Mouse (Mus musculus) layer of hippocampus, postnatal 14 days (tissue): ENCODE results near the gene Dct. TPM values are rescaled to one million over a fixed set of nuclear protein-coding genes. Genes with fewer than 3 reads are reported as not detected.

ENCODE experiments used
- DNase-seq, 2 experiments: peaks; one replicate each; pipeline ENCODE4 v3.0.0; 2021 to 2022; ENCODE audit warnings: low spot score in 2 of 2, mixed read lengths in 1 of 2
- total RNA-seq, 2 experiments: library from RNA; stranded (reverse); gene quantifications; 2 replicates each; pipeline ENCODE4 v1.2.3; 2021

Gene Dct
- total RNA-seq, 2 experiments from 2014 or later: 0.83 to 1.0 TPM

DNA sequence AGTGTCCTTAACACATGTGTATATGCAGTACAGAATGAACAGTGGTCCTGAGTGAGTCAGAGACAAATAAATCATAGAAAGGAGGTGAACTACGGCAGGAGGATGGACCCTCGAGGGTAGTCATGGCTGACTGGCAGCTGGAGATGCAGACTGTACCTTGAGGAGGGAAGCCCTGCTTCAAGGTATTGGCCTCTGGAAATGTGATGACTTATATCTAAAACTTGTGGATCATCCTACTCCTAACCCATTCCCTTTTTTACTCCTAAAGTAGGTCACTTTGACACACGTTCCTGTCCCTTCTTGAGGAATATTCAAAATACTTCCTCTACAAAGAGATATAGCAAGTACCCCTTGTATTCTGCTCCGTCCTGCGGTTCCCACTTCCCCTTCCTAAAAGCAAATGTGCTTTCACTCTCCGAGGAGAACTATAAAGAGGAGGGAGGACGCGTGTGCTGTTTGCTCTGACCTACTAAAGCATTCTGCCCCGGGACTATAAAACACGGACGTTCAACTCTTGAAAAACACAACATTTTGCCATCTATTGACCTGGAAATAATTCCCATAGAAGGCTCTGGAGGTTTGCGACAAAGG lies 2.3 kb downstream of the Dct start:
- no peak for DNase-seq

DNA sequence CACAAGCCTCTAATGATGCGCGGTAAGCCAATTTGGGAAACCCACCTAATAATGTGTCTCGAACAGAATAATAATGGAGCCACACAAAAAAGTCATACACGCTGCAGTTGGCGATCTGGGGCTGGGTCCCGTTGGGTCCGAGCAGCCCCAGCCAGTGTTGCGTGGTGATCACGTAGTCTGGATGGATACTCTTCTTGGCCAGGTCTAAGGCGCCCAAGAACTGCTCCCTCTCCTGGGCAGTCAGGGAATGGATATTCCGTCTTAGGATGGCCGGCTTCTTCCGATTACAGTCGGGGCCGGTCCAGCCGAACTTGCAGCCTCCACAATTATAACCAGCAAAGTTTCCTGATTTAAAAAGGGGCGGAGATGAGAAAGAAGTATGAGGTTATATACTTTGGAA lies 9.1 kb downstream of the Dct start:
- DNase-seq: no peak

DNA sequence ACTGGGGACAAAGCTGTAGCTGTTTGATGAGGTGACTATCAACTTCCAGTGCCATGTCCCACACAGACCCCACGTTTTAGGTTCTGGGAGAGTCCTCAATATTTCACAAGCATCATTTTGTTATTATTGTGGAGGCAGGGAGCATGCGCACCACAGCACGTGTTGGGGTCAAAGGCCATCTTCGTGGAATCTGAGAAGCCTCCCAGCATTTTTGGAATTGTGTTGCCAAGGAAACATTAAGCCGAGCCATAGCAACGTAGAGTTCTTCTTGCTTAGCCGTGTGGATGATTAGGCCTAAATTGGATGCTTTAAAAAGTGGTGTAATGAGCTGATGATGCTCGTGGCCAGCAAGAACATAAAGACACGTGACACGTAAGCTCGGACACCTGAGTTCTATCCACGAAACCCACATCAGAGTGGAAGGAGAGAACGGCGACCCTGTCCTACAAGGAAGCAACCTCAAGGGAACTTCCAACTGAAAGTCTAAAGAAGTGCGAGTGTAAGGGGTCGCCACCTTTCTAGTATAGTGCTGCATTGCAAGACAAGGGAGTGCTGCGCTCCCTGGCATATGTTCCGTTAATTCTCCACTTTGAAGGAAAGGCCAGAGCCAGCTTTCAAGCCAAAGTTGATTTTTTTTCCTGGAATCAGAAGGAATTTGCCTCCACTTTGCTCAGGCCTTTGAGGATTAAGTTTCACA lies 9.8 kb downstream of the Dct start:
- DNase-seq: no peak

DNA sequence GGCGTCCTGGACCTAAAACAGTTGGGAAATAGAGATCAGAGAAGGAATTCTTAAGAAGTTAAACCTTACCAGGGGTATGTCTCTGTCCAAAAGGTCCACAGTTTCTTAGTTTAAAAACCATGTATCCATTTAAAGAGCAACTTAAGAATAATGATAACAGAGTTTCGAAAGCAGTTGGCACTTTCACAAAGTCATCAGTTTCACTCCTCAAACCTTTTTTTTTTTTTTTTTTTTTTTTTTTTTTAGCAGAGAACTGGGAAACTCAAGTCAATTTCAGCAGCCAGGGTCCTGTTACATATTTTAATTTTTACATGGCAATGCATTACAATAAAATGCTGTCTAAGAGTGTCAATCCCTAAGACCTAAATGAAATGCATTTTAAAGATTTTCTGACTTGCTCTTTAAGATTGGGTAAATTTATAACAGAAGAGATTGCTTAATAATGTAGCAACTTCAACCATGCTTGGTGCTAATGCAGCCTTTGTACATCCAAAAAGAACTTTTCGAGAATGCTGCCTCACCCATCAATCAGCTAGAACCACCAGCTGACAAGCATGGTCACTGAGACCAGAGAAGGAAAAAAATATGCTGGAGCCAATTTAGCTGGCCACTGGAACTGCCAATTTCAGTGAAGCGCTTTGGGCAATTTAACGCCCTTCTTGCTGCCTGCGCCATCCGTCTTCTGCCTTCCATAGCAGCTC lies 11.3 kb downstream of the Dct start:
- DNase-seq: no peak

DNA sequence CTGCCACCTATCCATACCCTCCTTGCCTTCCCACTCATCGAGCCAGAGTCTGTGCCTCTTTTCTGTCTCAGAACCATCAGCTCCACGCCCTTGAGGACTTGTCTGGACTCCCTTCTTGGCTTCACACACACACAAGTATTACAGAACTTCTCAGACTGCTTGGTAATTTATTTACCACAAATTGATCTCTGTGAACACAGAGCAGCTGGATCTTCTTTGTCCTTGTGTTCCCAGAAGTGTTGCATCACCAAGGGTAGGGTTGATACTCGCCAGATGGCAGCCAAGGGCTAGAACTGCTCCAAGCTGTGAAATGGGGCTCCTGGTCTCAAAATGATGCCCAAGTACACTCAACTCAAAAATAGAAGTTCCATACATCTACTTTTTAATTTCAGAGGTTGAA lies 13.0 kb downstream of the Dct start:
- DNase-seq: no peak

DNA sequence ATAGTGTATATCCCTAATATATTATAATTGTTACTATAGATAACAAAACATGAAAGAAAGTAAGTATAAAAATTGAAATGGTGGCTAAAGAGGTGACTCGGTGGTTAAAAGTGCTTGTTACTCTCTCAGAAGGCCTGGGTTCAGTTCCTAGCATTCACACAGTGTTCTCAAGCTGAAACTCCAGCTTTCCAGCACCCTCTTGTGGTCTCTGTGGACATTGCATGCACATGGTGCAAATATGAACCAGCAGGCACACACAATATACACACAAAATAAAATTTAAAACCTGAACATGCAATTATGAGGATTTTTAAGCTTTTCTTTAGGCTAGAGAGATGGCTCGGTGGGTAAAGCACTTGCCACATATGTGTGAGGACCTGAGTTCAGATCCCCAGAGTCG lies 24.5 kb downstream of the Dct start:
- no peak for DNase-seq

DNA sequence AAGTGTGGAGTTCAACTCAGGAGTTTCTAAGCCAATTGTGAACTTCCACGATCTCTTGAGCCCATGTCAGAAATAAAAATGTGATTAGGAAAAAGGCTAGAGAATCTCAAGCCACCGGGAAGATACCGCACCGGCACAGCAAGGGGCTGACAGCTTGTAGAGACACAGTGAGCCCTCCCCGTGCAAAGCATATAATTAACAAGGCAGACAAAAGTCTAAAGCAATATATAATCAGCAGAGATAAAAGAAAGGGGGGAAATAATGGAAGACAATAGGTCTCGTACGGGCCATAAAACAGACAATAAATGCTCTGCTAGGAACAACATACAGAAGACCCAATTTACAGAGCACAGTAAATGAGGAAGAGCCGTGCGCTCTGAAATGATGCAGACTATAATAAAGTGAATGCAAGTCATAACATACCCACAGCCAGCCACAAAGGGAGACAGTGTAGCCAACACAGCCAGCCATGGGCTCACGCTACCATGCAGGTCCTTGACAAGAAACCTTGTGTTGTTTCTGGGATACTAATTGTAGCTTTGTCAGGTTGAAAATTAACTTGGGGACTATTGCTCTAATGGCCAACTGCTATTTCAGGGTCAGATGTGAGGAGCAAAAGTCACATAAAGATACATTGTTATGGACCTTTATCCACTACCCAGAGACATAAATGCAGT lies 30.0 kb downstream of the Dct start:
- no peak for DNase-seq

DNA sequence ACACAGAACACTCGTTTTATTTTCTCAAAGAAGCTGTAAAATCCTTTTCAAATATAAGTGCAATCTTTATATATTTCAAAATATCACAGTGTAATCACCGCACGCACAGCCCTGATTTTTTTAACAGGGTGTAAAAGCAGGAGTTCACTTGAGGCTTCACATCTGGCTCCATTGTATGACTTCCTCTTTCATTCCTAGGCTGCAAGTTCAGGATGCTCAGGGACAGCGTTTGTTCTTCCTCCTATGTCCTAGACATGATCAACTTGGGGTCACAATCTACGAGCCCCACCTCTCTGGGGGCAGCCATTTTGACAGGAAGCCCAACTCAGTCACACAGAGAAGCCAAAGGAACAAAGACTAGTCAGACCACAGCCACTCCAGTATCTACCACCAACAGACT lies 32.7 kb downstream of the Dct start:
- no peak for DNase-seq

DNA sequence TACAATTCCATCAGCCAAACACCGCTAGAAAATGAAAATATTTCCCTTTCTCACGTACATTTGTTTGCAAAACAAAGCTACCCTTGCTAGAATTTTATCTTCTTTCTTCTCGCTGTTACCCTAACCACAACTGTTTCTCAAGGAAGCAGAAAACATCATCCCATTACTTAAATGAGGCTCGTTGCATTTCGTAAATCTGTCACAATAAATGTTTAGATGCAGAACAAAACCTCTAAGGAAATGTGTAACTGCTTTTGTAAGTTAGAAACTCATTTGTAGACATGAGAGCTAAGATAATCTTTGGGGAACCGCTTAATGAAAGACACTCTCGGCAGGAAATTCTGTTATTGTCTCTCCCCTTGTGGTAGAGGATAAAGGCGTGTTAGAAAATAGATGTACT lies 38.8 kb downstream of the Dct start:
- DNase-seq: no peak

DNA sequence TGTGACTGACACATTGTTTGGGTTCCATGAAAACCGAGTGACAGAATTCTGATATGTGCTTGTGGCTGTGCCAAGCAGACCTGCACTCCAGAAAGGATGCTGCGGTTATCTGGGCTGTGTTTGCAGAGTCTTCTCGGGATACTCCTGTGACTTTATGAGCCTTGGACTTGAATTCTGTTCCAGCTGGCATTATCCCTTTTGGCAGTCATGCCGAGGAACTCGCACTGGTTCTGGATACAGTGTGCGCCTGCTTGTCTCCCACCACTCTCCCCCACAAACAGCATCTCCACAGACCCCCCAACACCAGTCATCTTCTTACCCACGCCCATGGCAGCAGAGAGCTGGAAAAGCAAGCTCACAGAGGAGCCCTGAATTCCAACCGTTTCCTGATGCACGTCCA lies 42.5 kb downstream of the Dct start:
- DNase-seq: no peak

DNA sequence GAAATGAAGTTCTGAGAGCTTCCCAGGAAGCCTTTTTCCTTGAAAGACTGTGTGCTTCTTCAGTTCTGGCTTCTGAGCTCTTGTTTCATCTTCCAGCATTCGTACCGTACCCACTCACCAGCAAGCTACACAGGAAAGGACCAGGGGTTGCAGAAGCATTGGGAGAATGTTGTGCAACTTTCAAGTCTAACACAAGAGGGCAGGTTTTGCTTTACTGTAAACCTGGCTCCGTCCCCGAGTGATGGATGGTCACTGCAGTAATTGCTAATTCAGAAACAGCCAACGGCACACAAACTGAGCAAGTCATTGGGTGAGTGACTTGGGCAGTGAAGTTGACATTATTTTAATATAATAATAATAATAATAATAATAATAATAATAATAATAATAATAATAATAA lies 46.3 kb downstream of the Dct start:
- peak; percentile 35 to 73 for DNase-seq

DNA sequence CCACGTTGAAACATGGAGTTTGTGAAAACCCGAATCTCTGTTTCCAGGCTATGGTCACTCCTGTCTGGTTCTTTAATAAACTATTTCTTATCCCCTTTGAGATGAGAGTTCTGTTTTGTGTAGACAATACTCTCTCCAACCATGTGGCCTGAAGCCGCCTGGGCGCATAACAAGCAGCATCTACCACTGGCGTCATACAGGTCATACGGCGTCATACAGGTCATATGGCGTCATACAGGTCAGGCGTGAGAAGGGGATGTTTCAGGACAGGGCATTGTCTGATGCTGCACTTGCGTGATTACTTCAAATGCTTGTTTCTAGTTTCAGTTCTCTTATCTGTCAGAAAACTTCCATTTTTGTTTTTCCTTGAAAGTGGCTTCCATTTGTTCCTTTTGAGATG lies 47.6 kb downstream of the Dct start:
- no peak for DNase-seq

DNA sequence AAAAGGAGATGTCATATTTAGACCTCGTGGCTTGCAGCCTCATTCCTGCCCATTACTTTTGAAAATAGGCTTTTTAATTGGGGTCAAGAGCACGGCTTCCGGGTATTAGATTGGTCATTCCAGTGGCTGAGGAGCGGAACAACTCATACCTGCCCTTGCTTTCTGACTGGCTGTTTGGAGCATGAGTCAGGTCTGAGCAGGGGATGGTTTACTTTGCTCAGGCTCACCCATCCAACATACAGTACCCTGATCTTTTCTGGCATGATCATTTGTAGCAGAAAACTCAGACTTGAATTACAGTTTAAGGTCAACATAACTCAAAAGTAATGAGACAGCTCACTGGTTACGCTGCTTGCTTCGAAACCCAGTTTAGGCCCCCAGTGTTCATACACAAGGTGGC lies 58.2 kb downstream of the Dct start:
- no peak for DNase-seq

DNA sequence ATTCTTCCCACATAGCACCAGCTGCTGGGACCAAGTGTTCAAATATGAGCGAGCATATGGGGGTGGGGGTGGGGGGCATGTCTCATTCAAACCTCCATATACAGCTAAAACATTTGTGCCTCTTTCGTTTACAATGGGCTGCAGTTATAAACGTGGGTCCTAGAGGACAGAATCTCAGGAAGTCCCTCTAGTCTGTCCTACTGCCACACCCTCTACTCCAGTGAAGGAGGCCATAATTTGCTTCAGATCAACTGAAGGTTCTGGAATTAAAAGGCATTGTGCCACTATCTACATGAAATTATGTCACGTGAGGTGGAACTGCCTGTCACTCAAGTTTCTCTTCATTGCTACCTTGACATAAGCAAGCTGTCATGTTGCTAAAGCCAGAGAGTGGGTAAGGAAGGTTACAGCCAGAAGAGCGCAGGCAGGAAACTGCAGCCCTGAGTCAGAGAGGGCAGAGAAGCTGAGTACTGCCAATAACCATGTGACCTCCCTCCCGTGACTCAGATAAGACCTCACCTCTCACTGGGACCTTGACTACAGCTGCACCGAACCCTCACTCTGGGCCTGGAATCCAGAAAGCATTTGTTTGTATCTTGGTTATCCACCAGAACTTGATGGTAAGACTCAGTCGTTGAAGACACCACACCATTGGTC lies 59.3 kb downstream of the Dct start:
- DNase-seq: no peak

DNA sequence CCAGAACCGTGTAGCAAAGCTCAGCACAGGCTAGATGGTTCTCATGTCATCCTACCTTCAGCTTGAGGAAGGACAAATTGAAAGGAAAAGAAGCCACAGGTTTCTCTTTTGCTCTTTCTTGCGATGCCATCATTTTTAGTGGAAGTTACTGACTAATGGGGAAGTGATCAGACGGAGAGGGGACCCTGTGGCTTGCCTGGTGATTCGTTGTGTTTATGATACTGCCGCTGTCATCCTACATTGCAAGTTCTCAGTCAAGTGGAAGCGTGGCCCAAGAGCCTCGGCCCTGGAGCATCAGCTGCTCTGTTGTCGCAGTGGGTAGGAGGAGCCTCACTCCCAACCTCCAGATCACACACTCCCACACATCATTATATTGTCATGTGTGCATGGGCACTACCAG lies 61.8 kb downstream of the Dct start:
- DNase-seq: no peak

DNA sequence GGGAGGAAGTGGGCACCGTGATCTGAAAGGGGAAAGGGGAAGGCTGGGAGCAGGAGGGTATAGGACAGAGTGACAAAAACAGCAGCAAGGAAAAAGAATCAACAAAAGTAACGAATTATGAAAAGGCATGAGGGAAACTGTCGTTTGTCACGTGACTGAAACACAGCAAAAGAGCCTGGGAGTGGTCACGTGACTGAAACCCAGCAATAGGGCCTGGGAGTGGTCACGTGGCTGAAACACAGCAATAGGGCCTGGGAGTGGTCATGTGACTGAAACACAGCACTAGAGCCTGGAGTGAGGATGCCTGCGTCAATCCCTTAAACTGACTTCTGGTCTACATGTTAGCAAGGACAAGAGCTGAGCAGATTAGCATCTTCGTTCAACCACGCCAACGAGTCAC lies 63.6 kb downstream of the Dct start:
- no peak for DNase-seq

DNA sequence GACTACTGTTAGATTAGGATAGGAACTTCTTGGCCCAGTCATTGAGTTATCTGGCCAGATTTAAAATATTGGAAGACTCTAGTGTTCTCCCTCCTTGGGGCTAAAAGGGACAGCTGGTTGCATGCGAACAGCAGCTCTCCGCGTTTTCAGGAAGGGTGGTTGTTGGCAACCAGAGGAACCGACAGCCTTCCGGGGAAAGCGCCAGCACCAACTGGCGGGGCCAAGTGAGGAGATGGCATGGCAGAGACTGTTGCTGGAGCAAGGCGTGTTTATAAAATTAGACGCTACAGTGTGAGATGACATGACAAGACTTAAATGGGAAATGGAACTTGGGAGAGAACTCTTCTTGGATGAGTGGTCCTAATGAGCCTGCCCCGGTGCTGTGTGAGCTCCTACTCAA lies 70.5 kb downstream of the Dct start:
- DNase-seq: peak; percentile 68 to 85

DNA sequence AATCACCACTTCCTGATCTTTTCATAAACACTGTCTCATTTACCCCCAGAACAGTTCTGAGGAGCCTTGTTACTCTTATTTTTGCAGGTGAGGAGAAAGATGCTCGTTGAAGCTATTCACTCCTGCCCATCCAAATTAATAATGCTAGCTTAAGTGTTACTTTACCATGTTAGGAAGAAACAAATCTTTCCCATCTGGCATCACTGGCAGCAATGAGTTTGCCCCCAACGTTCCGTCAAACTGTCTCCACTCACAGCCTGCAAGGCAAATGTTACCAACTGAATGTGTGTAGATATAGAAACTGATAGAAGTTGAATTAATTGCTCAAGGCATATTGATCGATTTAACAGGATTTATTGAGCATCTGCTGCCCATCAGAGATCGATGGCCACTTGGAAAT lies 79.5 kb downstream of the Dct start:
- DNase-seq: peak in 1 of 2 experiments; percentile 55
